Mouse (Mus musculus) liver, adult 2 months (tissue): ENCODE data around the gene Satb2. TPM values are rescaled to one million over a fixed set of nuclear protein-coding genes. Genes with fewer than 3 reads are reported as not detected.

Experiments used
- DNase-seq: peaks from one replicate; pipeline ENCODE4 v3.0.0-alpha.2; 2011; ENCODE audit warnings: low read depth, low spot score; ENCODE audit errors: extremely low read depth
- H3K27ac ChIP-seq: fragments of 200-500 bp; replicated peaks from 2 replicates; pipeline ENCODE4 v1.5.1; 2012; ENCODE audit warnings: low read depth, mild to moderate bottlenecking, control low read depth, inconsistent platforms, low read length; ENCODE audit not compliant: insufficient read depth
- H3K27me3 ChIP-seq: fragments of 200-500 bp; 2 replicates; pipeline ENCODE4 v1.6.1; 2012; ENCODE audit warnings: mild to moderate bottlenecking, moderate library complexity, low read length, inconsistent platforms; ENCODE audit not compliant: control insufficient read depth, insufficient read depth
- H3K36me3 ChIP-seq: fragments of 200-500 bp; 2 replicates; pipeline ENCODE4 v1.6.1; 2012; ENCODE audit warnings: low read length, inconsistent platforms; ENCODE audit not compliant: control insufficient read depth, insufficient read depth
- H3K4me1 ChIP-seq: fragments of 200-500 bp; 2 replicates; pipeline ENCODE4 v1.6.1; 2011; ENCODE audit warnings: low read length; ENCODE audit not compliant: control insufficient read depth, insufficient read depth
- H3K4me3 ChIP-seq: fragments of 200-500 bp; 2 replicates; pipeline ENCODE4 v1.5.1; 2011; ENCODE audit warnings: low read depth, mild to moderate bottlenecking, control low read depth, low read length, moderate library complexity; ENCODE audit not compliant: insufficient read depth
- H3K79me2 ChIP-seq: fragments of 200-500 bp; 2 replicates; pipeline ENCODE4 v1.6.1; 2012; ENCODE audit warnings: inconsistent platforms, mild to moderate bottlenecking, low read length, moderate library complexity; ENCODE audit not compliant: control insufficient read depth, insufficient read depth
- H3K9ac ChIP-seq: fragments of 200-500 bp; 2 replicates; pipeline ENCODE4 v1.6.1; 2012; ENCODE audit warnings: low read depth, mild to moderate bottlenecking, control low read depth, inconsistent platforms, low read length
- CTCF ChIP-seq: fragments of 200-500 bp; IDR thresholded peaks from 2 replicates; pipeline ENCODE4 v1.5.1; 2011; ENCODE audit warnings: low read depth, low read length, control low read depth
- POLR2A ChIP-seq: fragments of 200-500 bp; IDR thresholded peaks from 2 replicates; pipeline ENCODE4 v1.6.1; 2011; ENCODE audit warnings: low read length, control low read depth; ENCODE audit not compliant: insufficient read depth; ENCODE audit errors: extremely low read depth
- WGBS: fragments of 180-500 bp; shearing (Covaris S2); methylation state at CpG from one replicate; pipeline ENCODE4 v1.1.7; 2018; 5-methylcytosine and 5-hydroxymethylcytosine counted together
- polyA plus RNA-seq: library from polyadenylated mRNA; depleted of rRNA; stranded (reverse); fragments of >200 nt; gene quantifications from 2 replicates; pipeline ENCODE4 v1.2.3, GENCODE M21; 2012
- total RNA-seq: library from RNA; depleted of rRNA; stranded (reverse); fragments of >200 nt; gene quantifications from 2 replicates; pipeline ENCODE4 v1.2.3, GENCODE M21; 2014

Gene Satb2
- total and polyA plus RNA-seq, 2 experiments, result 0.09 to 0.16 TPM

GRCm38 (mm10) chr1:56833984-56834900 is 144.2 kb downstream of the Satb2 start:
- Histone ChIP-seq H3K9ac (no peak overlapping the region), H3K27me3 (no peaks in the 10 kb centered on the region), H3K4me3 (no peak overlapping the region), H3K79me2 (no peaks in the 10 kb centered on the region), H3K4me1 (no peaks in the 10 kb centered on the region), H3K27ac (no peak overlapping the region), H3K36me3 (no peaks in the 10 kb centered on the region)
- TF ChIP-seq POLR2A, result no peak
- no peak for TF ChIP-seq CTCF
- no peak for DNase-seq
- WGBS, result 89% methylated on average over 6 of the region's 6 CpGs

GRCm38 (mm10) chr1:56833307-56833706 is 145.1 kb downstream of the Satb2 start:
- 89% methylated on average over 6 of the region's 6 CpGs for whole genome bisulfite sequencing
- TF ChIP-seq CTCF (no peak), POLR2A (no peak)
- Histone ChIP-seq H3K27ac (no peak overlapping the region), H3K9ac (no peak overlapping the region), H3K4me1 (no peaks in the 10 kb centered on the region), H3K4me3 (no peak overlapping the region), H3K27me3 (no peaks in the 10 kb centered on the region), H3K36me3 (no peaks in the 10 kb centered on the region), H3K79me2 (no peaks in the 10 kb centered on the region)
- DNase-seq, result no peak

- Histone ChIP-seq H3K79me2 (no peaks in the 10 kb centered on the region), H3K36me3 (no peaks in the 10 kb centered on the region), H3K4me1 (no peaks in the 10 kb centered on the region), H3K27me3 (no peaks in the 10 kb centered on the region), H3K27ac (no peak overlapping the region), H3K4me3 (no peak overlapping the region), H3K9ac (no peak overlapping the region)
- DNase-seq, result no peak
- TF ChIP-seq CTCF (no peak), POLR2A (no peak)
- 91% methylated on average over 8 of the region's 8 CpGs for WGBS
These were observed 145.7 kb downstream of the Satb2 start for GRCm38 (mm10) chr1:56832738-56833137.

- H3K9ac ChIP-seq, result no peak overlapping the region
- no peaks in the 10 kb centered on the region for H3K79me2 ChIP-seq
- WGBS, result 91% methylated on average over 5 of the region's 5 CpGs
- H3K27ac ChIP-seq, result no peak overlapping the region
- H3K4me1 ChIP-seq, result no peaks in the 10 kb centered on the region
- no peaks in the 10 kb centered on the region for H3K36me3 ChIP-seq
- no peak for DNase-seq
- no peak overlapping the region for H3K4me3 ChIP-seq
- H3K27me3 ChIP-seq, result no peaks in the 10 kb centered on the region
- TF ChIP-seq CTCF, result no peak
- no peak for TF ChIP-seq POLR2A
These were observed 155.7 kb downstream of the Satb2 start for GRCm38 (mm10) chr1:56822735-56823134.

- no peaks in the 10 kb centered on the region for H3K27me3 ChIP-seq
- WGBS, result 73% methylated on average over 3 of the region's 3 CpGs
- no peaks in the 10 kb centered on the region for H3K4me1 ChIP-seq
- H3K4me3 ChIP-seq, result no peak overlapping the region
- TF ChIP-seq CTCF, result no peak
- TF ChIP-seq POLR2A, result no peak
- H3K9ac ChIP-seq, result no peak overlapping the region
- no peak for DNase-seq
- no peaks in the 10 kb centered on the region for H3K36me3 ChIP-seq
- H3K79me2 ChIP-seq, result no peaks in the 10 kb centered on the region
- no peak overlapping the region for H3K27ac ChIP-seq
These were observed 156.4 kb downstream of the Satb2 start for GRCm38 (mm10) chr1:56822025-56822424.

- no peak overlapping the region for H3K27ac ChIP-seq
- H3K27me3 ChIP-seq, result no peaks in the 10 kb centered on the region
- no peaks in the 10 kb centered on the region for H3K4me1 ChIP-seq
- no peak overlapping the region for H3K4me3 ChIP-seq
- no peaks in the 10 kb centered on the region for H3K36me3 ChIP-seq
- H3K9ac ChIP-seq, result no peak overlapping the region
- TF ChIP-seq CTCF (no peak), POLR2A (no peak)
- DNase-seq, result no peak
- H3K79me2 ChIP-seq, result no peaks in the 10 kb centered on the region
These were observed 164.9 kb downstream of the Satb2 start for GRCm38 (mm10) chr1:56813506-56813905.
